Mouse (Mus musculus): ENCODE data around the gene Rars2. TPM values are rescaled to one million over a fixed set of nuclear protein-coding genes. Genes with fewer than 3 reads are reported as not detected.

Rars2 gene
- total and polyA plus RNA-seq, 3 experiments, result 47.7 to 60.3 TPM; not detected in 1

DNA sequence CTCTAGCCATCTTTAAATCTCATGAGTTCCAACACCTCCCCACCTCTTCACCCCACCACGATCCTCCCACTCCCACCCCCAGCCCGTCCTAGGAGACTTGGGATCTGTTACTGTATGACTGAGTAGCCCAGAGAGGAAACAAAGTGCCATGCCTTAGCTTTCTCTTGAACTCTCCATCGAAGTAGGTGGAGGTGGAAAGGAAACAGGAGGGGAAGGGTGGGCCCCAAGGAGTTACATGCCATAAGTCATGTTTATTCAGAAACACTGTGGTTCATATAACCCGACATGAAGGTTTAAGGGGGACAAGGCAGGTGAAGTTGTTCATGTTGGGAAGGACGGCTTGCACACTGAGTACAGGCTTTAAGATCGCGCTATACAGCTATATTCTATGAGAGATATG, 22.6 kb downstream of the Rars2 start:
- no peak for DNase-seq (ENCODE audit: low read depth, low spot score)
- H3K9ac ChIP-seq (ENCODE audit: control insufficient read depth, low read depth, low read length, poor library complexity, severe bottlenecking), result no peak overlapping the region
- TF ChIP-seq NRF1 (IDR thresholded peaks at IDR 0.05; ENCODE audit: insufficient read depth, low read depth, low read length, poor library complexity, severe bottlenecking), result no peak
- TF ChIP-seq MAX (IDR thresholded peaks at IDR 0.05; ENCODE audit: low read length), result no peak
- H3K9me3 ChIP-seq (replicated peaks; ENCODE audit: insufficient read depth, low read length), result no peaks in the 10 kb centered on the region
- H3K4me1 ChIP-seq (ENCODE audit: control insufficient read depth in 1 of 2, insufficient read depth in 2 of 2, low read length in 2 of 2), result no peaks in the 10 kb centered on the region
- no peaks in the 10 kb centered on the region for H3K79me2 ChIP-seq (ENCODE audit: control insufficient read depth, insufficient read depth, low read length, poor library complexity)
- no peaks in the 10 kb centered on the region for H3K27me3 ChIP-seq (ENCODE audit: control insufficient read depth in 1 of 2, insufficient read depth in 2 of 2, low read length in 2 of 2)
- no peak overlapping the region for H3K27ac ChIP-seq (ENCODE audit: control insufficient read depth, low read depth, low read length)
- H3K4me3 ChIP-seq (ENCODE audit: control insufficient read depth in 1 of 2, insufficient read depth in 1 of 2, low read depth in 2 of 2, low read length in 2 of 2), result no peak overlapping the region
- H3K36me3 ChIP-seq (ENCODE audit: control insufficient read depth in 1 of 2, insufficient read depth in 2 of 2, low read length in 2 of 2), result peaks cover 0 to 4% of the 10 kb centered on the region in 2 experiments; a peak in 2 of 4 replicates

- Histone ChIP-seq H3K79me2 (ENCODE audit: control insufficient read depth, insufficient read depth, low read length, poor library complexity) (no peaks in the 10 kb centered on the region), H3K9ac (ENCODE audit: control insufficient read depth, low read depth, low read length, poor library complexity, severe bottlenecking) (no peak overlapping the region), H3K4me3 (ENCODE audit: control insufficient read depth in 1 of 2, insufficient read depth in 1 of 2, low read depth in 2 of 2, low read length in 2 of 2) (no peak overlapping the region), H3K4me1 (ENCODE audit: control insufficient read depth in 1 of 2, insufficient read depth in 2 of 2, low read length in 2 of 2) (no peaks in the 10 kb centered on the region), H3K27ac (ENCODE audit: control insufficient read depth, low read depth, low read length) (no peak overlapping the region), H3K36me3 (ENCODE audit: control insufficient read depth in 1 of 2, insufficient read depth in 2 of 2, low read length in 2 of 2) (peaks cover 0 to 4% of the 10 kb centered on the region in 2 experiments; a peak in 2 of 4 replicates), H3K27me3 (ENCODE audit: control insufficient read depth in 1 of 2, insufficient read depth in 2 of 2, low read length in 2 of 2) (no peaks in the 10 kb centered on the region), H3K9me3 (replicated peaks; ENCODE audit: insufficient read depth, low read length) (no peaks in the 10 kb centered on the region)
- TF ChIP-seq RAD21 (IDR thresholded peaks at IDR 0.05; ENCODE audit: low read depth, low read length), result no peak
- no peak for TF ChIP-seq ZKSCAN1 (IDR thresholded peaks at IDR 0.05; ENCODE audit: low read depth, low read length)
- no peak for TF ChIP-seq CHD1 (IDR thresholded peaks at IDR 0.05; ENCODE audit: low read depth, low read length)
- no peak for TF ChIP-seq TAL1 (IDR thresholded peaks at IDR 0.05; ENCODE audit: low read length)
- no peak for DNase-seq (ENCODE audit: low read depth, low spot score)
Observed at GRCm38 (mm10) chr4:34637851-34638250, 23.1 kb downstream of the Rars2 start.

DNA sequence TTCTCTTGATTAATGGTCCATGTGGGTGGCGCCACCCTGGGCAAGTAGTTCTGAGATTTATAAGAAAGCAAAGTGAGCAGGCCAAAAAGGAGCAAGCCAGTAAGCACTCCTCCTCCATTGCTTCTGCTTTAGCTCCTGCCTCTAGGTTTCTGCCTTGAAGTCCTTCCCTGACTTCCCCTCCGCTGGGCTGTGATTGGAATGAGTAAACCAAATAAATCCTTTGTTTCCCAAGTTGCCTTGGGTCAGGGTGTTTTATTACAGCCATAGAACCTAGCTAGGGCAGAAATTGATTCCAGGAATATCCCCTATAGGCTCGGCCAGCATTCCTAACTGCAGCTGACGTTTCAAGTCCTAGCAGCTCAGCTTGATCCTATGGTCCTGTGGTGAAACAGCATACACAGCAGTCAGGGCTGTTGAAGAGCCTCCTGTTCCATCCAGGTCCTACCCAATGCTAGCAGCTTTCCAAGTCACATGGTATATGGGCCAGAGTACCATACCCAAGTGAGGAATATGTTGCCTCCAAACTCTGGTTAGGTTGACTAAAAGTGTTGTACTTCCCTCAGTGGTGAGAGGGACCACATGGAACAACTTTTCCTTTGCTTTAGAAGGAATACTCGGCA, 25.1 kb downstream of the Rars2 start:
- Histone ChIP-seq H3K4me1 (ENCODE audit: control insufficient read depth in 1 of 2, insufficient read depth in 2 of 2, low read length in 2 of 2) (no peaks in the 10 kb centered on the region), H3K9me3 (replicated peaks; ENCODE audit: insufficient read depth, low read length) (no peaks in the 10 kb centered on the region), H3K27ac (ENCODE audit: control insufficient read depth, low read depth, low read length) (no peak overlapping the region), H3K36me3 (ENCODE audit: control insufficient read depth in 1 of 2, insufficient read depth in 2 of 2, low read length in 2 of 2) (peaks cover 0 to 4% of the 10 kb centered on the region in 2 experiments; a peak in 2 of 4 replicates), H3K27me3 (ENCODE audit: control insufficient read depth in 1 of 2, insufficient read depth in 2 of 2, low read length in 2 of 2) (no peaks in the 10 kb centered on the region), H3K9ac (ENCODE audit: control insufficient read depth, low read depth, low read length, poor library complexity, severe bottlenecking) (no peak overlapping the region), H3K79me2 (ENCODE audit: control insufficient read depth, insufficient read depth, low read length, poor library complexity) (no peaks in the 10 kb centered on the region), H3K4me3 (ENCODE audit: control insufficient read depth in 1 of 2, insufficient read depth in 1 of 2, low read depth in 2 of 2, low read length in 2 of 2) (no peak overlapping the region)
- DNase-seq (ENCODE audit: low read depth, low spot score), result no peak
- TF ChIP-seq ETS1 (IDR thresholded peaks at IDR 0.05; ENCODE audit: low read depth, low read length), result no peak
- TF ChIP-seq USF1 (IDR thresholded peaks at IDR 0.05; ENCODE audit: low read depth, low read length), result no peak
- no peak for TF ChIP-seq TCF12 (IDR thresholded peaks at IDR 0.05; ENCODE audit: low read depth, low read length)
- TF ChIP-seq MYB (IDR thresholded peaks at IDR 0.05; ENCODE audit: low read depth, low read length), result no peak
- TF ChIP-seq CHD1 (IDR thresholded peaks at IDR 0.05; ENCODE audit: low read depth, low read length), result no peak
- TF ChIP-seq KAT2A (conservative IDR thresholded peaks at IDR 0.05; ENCODE audit: low read depth, low read length), result no peak
- no peak for TF ChIP-seq ZMIZ1 (IDR thresholded peaks at IDR 0.05; ENCODE audit: low read depth, low read length)
- TF ChIP-seq TAL1 (IDR thresholded peaks at IDR 0.05; ENCODE audit: low read length), result no peak
- no peak for TF ChIP-seq CTCF (IDR thresholded peaks at IDR 0.05 in 2 of 3, conservative IDR thresholded peaks at IDR 0.05 in 1 of 3; ENCODE audit: control insufficient read depth in 1 of 3, insufficient read depth in 1 of 3, low read depth in 2 of 3, low read length in 3 of 3, poor library complexity in 1 of 3, severe bottlenecking in 1 of 3)
- no peak for TF ChIP-seq MXI1 (IDR thresholded peaks at IDR 0.05; ENCODE audit: low read depth, low read length)
- no peak for TF ChIP-seq NRF1 (IDR thresholded peaks at IDR 0.05; ENCODE audit: insufficient read depth, low read depth, low read length, poor library complexity, severe bottlenecking)
- TF ChIP-seq MEF2A (IDR thresholded peaks at IDR 0.05; ENCODE audit: extremely low read depth, insufficient replicate concordance, low read depth, low read length, poor library complexity, severe bottlenecking), result no peak
- TF ChIP-seq MAX (IDR thresholded peaks at IDR 0.05; ENCODE audit: low read length), result no peak
- no peak for TF ChIP-seq GATA1 (IDR thresholded peaks at IDR 0.05; ENCODE audit: low read depth, low read length)
- no peak for TF ChIP-seq HCFC1 (IDR thresholded peaks at IDR 0.05; ENCODE audit: low read depth, low read length)
- TF ChIP-seq TBP (IDR thresholded peaks at IDR 0.05; ENCODE audit: low read depth, low read length), result no peak
- TF ChIP-seq NELFE (IDR thresholded peaks at IDR 0.05; ENCODE audit: low read depth, low read length), result no peak
- TF ChIP-seq MAFK (IDR thresholded peaks at IDR 0.05; ENCODE audit: borderline replicate concordance, low read depth, low read length), result no peak
- TF ChIP-seq SMC3 (IDR thresholded peaks at IDR 0.05; ENCODE audit: low read depth, low read length), result no peak

All from MEL (cell line).